In genomic region chr1:79956121-79956520, GRCm38 (mm10) we compare ENCODE assay signal across 9 mouse cellular contexts.
DNase-seq lines count a peak whose midpoint lies in the region; ATAC-seq and TF ChIP-seq lines count a peak whose summit lies in the region.
"Had no signal": no experiment of that assay in that cellular context is flagged by ENCODE, and none has a peak within 500 bp of the region (broad histone marks: within the 10 kb centered on the region; RNA-seq: fewer than 3 reads in every experiment).

No protein-coding gene starts in this region.

- DNase-seq in embryo, embryonic 11.5 days (ENCODE audit: low read depth, low spot score): peak; percentile 42
- DNase-seq in embryo, embryonic 10.5 days (ENCODE audit: low spot score): no peak
- DNase-seq in neural tube, embryonic 11.5 days (ENCODE audit: low spot score): peak; percentile 26
- no peak for DNase-seq in neural tube, embryonic 10.5 days (ENCODE audit: extremely low spot score, low spot score)
- peak; percentile 46 to 70 for DNase-seq in heart, postnatal 14 days
- peak; percentile 32 for DNase-seq in layer of hippocampus, adult 9-11 months
- DNase-seq in stomach, postnatal 0 days (ENCODE audit: low spot score): peak; percentile 20
- no peak for DNase-seq in embryo, embryonic 9.5 days (ENCODE audit: extremely low spot score)

- H3K27ac ChIP-seq in neural tube, embryonic 11.5 days (ENCODE audit: low read depth, low read length): no peak overlapping the region
- no peak overlapping the region for H3K27ac ChIP-seq in stomach, postnatal 0 days (replicated peaks)

- H3K4me3 ChIP-seq in neural tube, embryonic 11.5 days (ENCODE audit: low read depth, low read length): no peak overlapping the region
- no peak overlapping the region for H3K4me3 ChIP-seq in stomach, postnatal 0 days (ENCODE audit: low read depth, low read length)
- H3K4me3 ChIP-seq: erythroblast, embryonic 14.5 days had no signal

- intact Hi-C loops in heart, postnatal 14 days (cut with DNase I): no loop called here

- no peaks in the 10 kb centered on the region for H3K27me3 ChIP-seq in neural tube, embryonic 11.5 days (ENCODE audit: control insufficient read depth, insufficient read depth, low read length)
- H3K27me3 ChIP-seq in stomach, postnatal 0 days (ENCODE audit: control insufficient read depth, insufficient read depth, low read length): no peaks in the 10 kb centered on the region

- TF ChIP-seq CTCF in stomach, postnatal 0 days (IDR thresholded peaks at IDR 0.05; ENCODE audit: low read depth): no peak

- no peaks in the 10 kb centered on the region for H3K9me3 ChIP-seq in neural tube, embryonic 11.5 days (ENCODE audit: control insufficient read depth, low read length)
- no peaks in the 10 kb centered on the region for H3K9me3 ChIP-seq in stomach, postnatal 0 days (ENCODE audit: control insufficient read depth, low read length)

- ATAC-seq in neural tube, embryonic 11.5 days (ENCODE audit: insufficient read depth, low FRiP score, low TSS enrichment): no peak
- no peak for ATAC-seq in stomach, postnatal 0 days (ENCODE audit: low FRiP score, low TSS enrichment)

- H3K9ac ChIP-seq in neural tube, embryonic 11.5 days (ENCODE audit: low read length): no peak overlapping the region
- H3K9ac ChIP-seq in stomach, postnatal 0 days (ENCODE audit: low read length): no peak overlapping the region

- WGBS in neural tube, embryonic 11.5 days: 88% methylated on average over 1 of the region's 1 CpGs
- 12% methylated on average over 1 of the region's 1 CpGs for WGBS in stomach, postnatal 0 days

- H3K36me3 ChIP-seq in neural tube, embryonic 11.5 days (ENCODE audit: control insufficient read depth, insufficient read depth, low read length): no peaks in the 10 kb centered on the region
- H3K36me3 ChIP-seq in stomach, postnatal 0 days (ENCODE audit: control insufficient read depth, insufficient read depth, low read length): no peaks in the 10 kb centered on the region

- TF ChIP-seq EP300 in stomach, postnatal 0 days (optimal IDR thresholded peaks at IDR 0.05): no peak

- no peak overlapping the region for H3K4me2 ChIP-seq in neural tube, embryonic 11.5 days (ENCODE audit: low read depth)
- no peak overlapping the region for H3K4me2 ChIP-seq in stomach, postnatal 0 days (replicated peaks; ENCODE audit: low read depth)

- no peaks in the 10 kb centered on the region for H3K4me1 ChIP-seq in neural tube, embryonic 11.5 days (ENCODE audit: control insufficient read depth, insufficient read depth, low read length)
- no peaks in the 10 kb centered on the region for H3K4me1 ChIP-seq in stomach, postnatal 0 days (replicated peaks; ENCODE audit: control insufficient read depth, insufficient read depth)

Comparison
In these comparisons a context has a peak if more than half of its experiments do, and no peak if none do; other contexts are left out.
1. DNase-seq: peak in embryo, embryonic 11.5 days (single experiment), neural tube, embryonic 11.5 days (single experiment), heart, postnatal 14 days (2 of 2), layer of hippocampus, adult 9-11 months (single experiment) and stomach, postnatal 0 days (single experiment); none in embryo, embryonic 10.5 days (single experiment), neural tube, embryonic 10.5 days (single experiment) and embryo, embryonic 9.5 days (single experiment).